In the genomic region with DNA sequence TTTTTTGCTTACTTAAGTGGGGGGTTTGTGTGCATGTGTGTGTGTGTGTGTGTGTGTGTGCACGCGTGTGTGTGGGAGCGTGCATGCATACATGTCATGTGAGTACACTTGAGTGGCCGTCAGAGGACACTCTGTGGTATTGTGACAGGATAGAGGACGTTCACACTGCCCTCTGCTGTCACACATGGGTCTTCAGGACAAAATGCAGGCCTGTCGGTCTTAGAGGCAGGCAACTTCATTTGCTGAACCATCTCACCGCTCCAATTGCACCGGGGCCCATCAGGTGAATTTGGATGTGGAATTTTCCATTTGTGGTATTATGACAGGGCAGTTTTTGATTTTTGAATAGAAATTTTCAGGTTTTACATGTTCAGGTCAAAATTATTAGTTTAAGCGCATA, we compare ENCODE assay signal across 7 mouse cellular contexts. TPM values are rescaled to one million over a fixed set of nuclear protein-coding genes. Genes with fewer than 3 reads are reported as not detected.
A peak's percentile ranks its signal among the peaks of the same experiment; 100 is the strongest.
DNase-seq lines count a peak whose midpoint lies in the region; ATAC-seq and TF ChIP-seq lines count a peak whose summit lies in the region.

No protein-coding gene starts in this region.

- WGBS in kidney, postnatal 0 days = 60% methylated on average over 9 of the region's 9 CpGs
- WGBS in kidney, embryonic 15.5 days = 69% methylated on average over 9 of the region's 9 CpGs
- 62% methylated on average over 9 of the region's 9 CpGs for WGBS in liver, embryonic 13.5 days (ENCODE audit: insufficient replicate concordance)
- 59% methylated on average over 9 of the region's 9 CpGs for WGBS in neural tube, embryonic 14.5 days

- DNase-seq in kidney, postnatal 0 days (ENCODE audit: low spot score) = peak; percentile 59
- DNase-seq in T-cell, adult 2 months (ENCODE audit: low spot score) = peak; percentile 44
- DNase-seq in cerebellum, postnatal 36 days = peak; percentile 37 to 46
- no peak for DNase-seq in liver, embryonic 13.5 days
- DNase-seq in ovary, postnatal 36 days (ENCODE audit: low spot score) = no peak

- no peaks in the 10 kb centered on the region for H3K9me3 ChIP-seq in kidney, postnatal 0 days (replicated peaks; ENCODE audit: low read length)
- no peaks in the 10 kb centered on the region for H3K9me3 ChIP-seq in kidney, embryonic 15.5 days (replicated peaks)
- no peaks in the 10 kb centered on the region for H3K9me3 ChIP-seq in liver, embryonic 13.5 days (replicated peaks)
- H3K9me3 ChIP-seq in neural tube, embryonic 14.5 days (ENCODE audit: control insufficient read depth, low read length) = no peaks in the 10 kb centered on the region

- no peak overlapping the region for H3K4me3 ChIP-seq in kidney, postnatal 0 days (replicated peaks; ENCODE audit: low read depth, low read length)
- H3K4me3 ChIP-seq in kidney, embryonic 15.5 days (replicated peaks) = no peak overlapping the region
- H3K4me3 ChIP-seq in liver, embryonic 13.5 days (replicated peaks) = no peak overlapping the region
- H3K4me3 ChIP-seq in neural tube, embryonic 14.5 days (ENCODE audit: low read depth, low read length) = no peak overlapping the region

- no peak overlapping the region for H3K9ac ChIP-seq in kidney, postnatal 0 days (ENCODE audit: low read depth, low read length)
- no peak overlapping the region for H3K9ac ChIP-seq in kidney, embryonic 15.5 days
- H3K9ac ChIP-seq in liver, embryonic 13.5 days = no peak overlapping the region
- no peak overlapping the region for H3K9ac ChIP-seq in neural tube, embryonic 14.5 days (replicated peaks; ENCODE audit: low read depth, low read length)

- no peak overlapping the region for H3K27ac ChIP-seq in kidney, postnatal 0 days
- H3K27ac ChIP-seq in kidney, embryonic 15.5 days = no peak overlapping the region
- peak overlapping the region; percentile 34; the same call in 1 of the 2 replicates for H3K27ac ChIP-seq in liver, embryonic 13.5 days
- no peak overlapping the region for H3K27ac ChIP-seq in neural tube, embryonic 14.5 days (ENCODE audit: low read depth, low read length)

- TF ChIP-seq CTCF in kidney, postnatal 0 days (IDR thresholded peaks at IDR 0.05; ENCODE audit: low read depth) = peak; percentile 67

- 0 out of 2 replicates have a peak, but pooled peaks cover 8% of the 10 kb centered on the region for H3K4me1 ChIP-seq in kidney, postnatal 0 days (replicated peaks; ENCODE audit: insufficient read depth, low read length)
- peaks cover 19% of the 10 kb centered on the region for H3K4me1 ChIP-seq in kidney, embryonic 15.5 days
- peaks cover 24% of the 10 kb centered on the region for H3K4me1 ChIP-seq in liver, embryonic 13.5 days (replicated peaks)
- H3K4me1 ChIP-seq in neural tube, embryonic 14.5 days (ENCODE audit: control insufficient read depth, insufficient read depth, low read length) = no peaks in the 10 kb centered on the region

- 0 out of 2 replicates have a peak, but pooled peaks have one; percentile 35 for ATAC-seq in kidney, postnatal 0 days (replicated peaks; ENCODE audit: low FRiP score, low read depth)
- no peak for ATAC-seq in kidney, embryonic 15.5 days (replicated peaks; ENCODE audit: low FRiP score)
- ATAC-seq in liver, embryonic 13.5 days (ENCODE audit: low read depth) = no peak
- peak; percentile 81 for ATAC-seq in neural tube, embryonic 14.5 days (ENCODE audit: low read depth)

- peaks cover 34% of the 10 kb centered on the region for H3K36me3 ChIP-seq in kidney, postnatal 0 days (ENCODE audit: insufficient read depth, low read length)
- H3K36me3 ChIP-seq in kidney, embryonic 15.5 days = peaks cover 68% of the 10 kb centered on the region
- H3K36me3 ChIP-seq in liver, embryonic 13.5 days = peaks cover 52% of the 10 kb centered on the region
- H3K36me3 ChIP-seq in neural tube, embryonic 14.5 days (ENCODE audit: control insufficient read depth, insufficient read depth, low read length) = peaks cover 14% of the 10 kb centered on the region; the same call in 1 of the 2 replicates

- H3K27me3 ChIP-seq in kidney, postnatal 0 days (ENCODE audit: insufficient read depth, low read length) = no peaks in the 10 kb centered on the region
- H3K27me3 ChIP-seq in kidney, embryonic 15.5 days = no peaks in the 10 kb centered on the region
- no peaks in the 10 kb centered on the region for H3K27me3 ChIP-seq in liver, embryonic 13.5 days
- H3K27me3 ChIP-seq in neural tube, embryonic 14.5 days (ENCODE audit: control insufficient read depth, insufficient read depth, low read length) = no peaks in the 10 kb centered on the region

- H3K4me2 ChIP-seq in kidney, postnatal 0 days (ENCODE audit: low read length) = no peak overlapping the region
- no peak overlapping the region for H3K4me2 ChIP-seq in kidney, embryonic 15.5 days
- no peak overlapping the region for H3K4me2 ChIP-seq in liver, embryonic 13.5 days
- H3K4me2 ChIP-seq in neural tube, embryonic 14.5 days (ENCODE audit: low read depth, low read length) = no peak overlapping the region

RNA-seq across cellular contexts. Expression of gene Ifngr2, which starts 14.2 kb away (rescaled TPM):
- polyA plus RNA-seq in kidney, postnatal 0 days (2015; fragmentation: Nextera tagmentation; extraction: Ambion mirVana) = 42.6 and 51.1 TPM in 2 replicates
- polyA plus RNA-seq in kidney, embryonic 15.5 days (2015; fragmentation: Nextera tagmentation; extraction: Ambion mirVana) = 52.0 and 55.9 TPM in 2 replicates
- 15.4 and 18.1 TPM in 2 replicates for polyA plus RNA-seq in liver, embryonic 13.5 days (2015; fragmentation: Nextera tagmentation; extraction: Ambion mirVana)
- 99.9 and 102 TPM in 2 replicates for polyA plus RNA-seq in neural tube, embryonic 14.5 days (2014; fragmentation: Nextera tagmentation; extraction: Ambion mirVana)

RNA-seq across cellular contexts. Expression of gene Tmem50b, which starts 36.5 kb away (rescaled TPM):
- polyA plus RNA-seq in kidney, postnatal 0 days (2015; fragmentation: Nextera tagmentation; extraction: Ambion mirVana) = 42.3 and 45.0 TPM in 2 replicates
- 35.6 and 35.8 TPM in 2 replicates for polyA plus RNA-seq in kidney, embryonic 15.5 days (2015; fragmentation: Nextera tagmentation; extraction: Ambion mirVana)
- polyA plus RNA-seq in liver, embryonic 13.5 days (2015; fragmentation: Nextera tagmentation; extraction: Ambion mirVana) = 5.6 and 6.3 TPM in 2 replicates
- polyA plus RNA-seq in neural tube, embryonic 14.5 days (2014; fragmentation: Nextera tagmentation; extraction: Ambion mirVana) = 113 and 118 TPM in 2 replicates

RNA-seq across cellular contexts. Expression of gene Dnajc28, which starts 57.7 kb away (rescaled TPM):
- 4.4 and 4.5 TPM in 2 replicates for polyA plus RNA-seq in kidney, postnatal 0 days (2015; fragmentation: Nextera tagmentation; extraction: Ambion mirVana)
- polyA plus RNA-seq in kidney, embryonic 15.5 days (2015; fragmentation: Nextera tagmentation; extraction: Ambion mirVana) = 3.0 and 3.8 TPM in 2 replicates
- 1.4 and 2.5 TPM in 2 replicates for polyA plus RNA-seq in liver, embryonic 13.5 days (2015; fragmentation: Nextera tagmentation; extraction: Ambion mirVana)
- 5.2 and 6.2 TPM in 2 replicates for polyA plus RNA-seq in neural tube, embryonic 14.5 days (2014; fragmentation: Nextera tagmentation; extraction: Ambion mirVana)

Comparison
In these comparisons a context has a peak if more than half of its experiments do, and no peak if none do; other contexts are left out.
1. ATAC-seq: peak in kidney, postnatal 0 days (single experiment) and neural tube, embryonic 14.5 days (single experiment); none in kidney, embryonic 15.5 days (single experiment) and liver, embryonic 13.5 days (single experiment).
2. DNase-seq: peak in kidney, postnatal 0 days (single experiment), T-cell, adult 2 months (single experiment) and cerebellum, postnatal 36 days (2 of 2); none in liver, embryonic 13.5 days (single experiment) and ovary, postnatal 36 days (single experiment).